Mouse (Mus musculus): ENCODE data around the gene Slc25a51. TPM values are rescaled to one million over a fixed set of nuclear protein-coding genes. Genes with fewer than 3 reads are reported as not detected.
"Not testable (repeated sequence)": the region's sequence is repeated elsewhere in the genome, so short reads cannot be mapped to it uniquely, and the experiment has no call there.

Gene Slc25a51
- total RNA-seq, 2 experiments from 2014 or later, result 103 to 107 TPM

DNA sequence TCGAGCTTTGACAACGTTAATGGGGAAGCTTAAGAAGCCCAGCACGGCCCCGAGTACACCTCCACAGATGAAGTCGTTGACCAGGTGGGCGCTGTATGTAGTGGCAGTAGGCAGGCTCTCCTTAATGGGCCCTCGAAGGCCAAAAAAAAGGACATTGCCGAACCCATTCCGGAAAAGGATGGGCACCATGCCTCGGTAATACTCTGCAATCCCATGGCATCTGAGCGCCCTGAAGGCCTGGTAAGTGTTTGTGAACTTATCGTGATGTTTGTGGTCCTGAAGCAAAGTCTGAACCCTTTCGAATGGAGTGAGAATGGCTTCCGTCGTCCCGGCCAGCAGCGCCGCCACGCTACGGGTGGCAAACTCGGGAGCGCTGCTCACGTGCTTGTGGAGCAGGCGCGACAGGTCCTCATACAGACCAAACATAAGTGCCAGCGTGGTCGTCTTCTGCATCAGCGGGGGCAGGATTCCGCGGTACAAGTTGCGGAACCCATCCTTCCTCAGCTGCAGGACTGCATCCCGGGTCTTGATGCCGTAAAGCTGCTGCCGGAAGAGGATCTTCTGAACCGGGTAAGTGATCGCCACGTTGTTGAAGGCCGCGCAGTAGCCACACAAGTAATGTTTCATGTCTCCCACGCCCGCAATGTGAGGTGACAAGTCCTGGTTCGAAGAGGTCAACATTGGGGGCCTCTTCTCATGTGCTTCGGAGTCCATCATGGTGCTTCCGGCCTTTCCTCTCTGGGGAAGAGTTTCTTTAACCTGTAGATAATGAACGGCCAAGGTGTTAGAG is 8.9 kb downstream of the Slc25a51 start:
- no peak for DNase-seq

- not testable (repeated sequence) for DNase-seq
These were observed 10.3 kb downstream of the Slc25a51 start for GRCm38 (mm10) chr4:45398315-45398714.

GRCm38 (mm10) chr4:45396211-45396610 is 12.4 kb downstream of the Slc25a51 start:
- DNase-seq, result not testable (repeated sequence)

- no peak for DNase-seq
These were observed 14.9 kb downstream of the Slc25a51 start for GRCm38 (mm10) chr4:45393658-45394057.

- no peak for DNase-seq
These were observed 15.6 kb downstream of the Slc25a51 start for GRCm38 (mm10) chr4:45392994-45393393.

DNA sequence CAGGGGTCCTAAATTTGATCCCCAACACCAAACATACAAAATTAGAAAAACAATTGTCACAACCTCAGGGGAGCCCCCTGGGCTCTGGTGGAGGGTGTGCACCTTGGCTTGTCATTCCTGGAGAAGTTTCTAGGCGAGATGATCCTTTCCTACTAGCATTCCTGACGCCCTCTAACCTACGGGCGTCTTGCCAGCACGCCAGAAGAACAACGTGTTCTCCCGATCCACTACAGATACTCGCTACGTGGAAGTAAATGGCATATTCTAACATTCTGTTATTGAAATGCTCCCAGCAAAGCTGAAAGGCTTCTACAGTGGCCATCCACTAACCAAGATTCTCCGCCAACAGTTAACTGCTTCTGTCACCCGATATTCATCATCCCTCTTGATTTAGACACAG is 16.0 kb downstream of the Slc25a51 start:
- no peak for DNase-seq

DNA sequence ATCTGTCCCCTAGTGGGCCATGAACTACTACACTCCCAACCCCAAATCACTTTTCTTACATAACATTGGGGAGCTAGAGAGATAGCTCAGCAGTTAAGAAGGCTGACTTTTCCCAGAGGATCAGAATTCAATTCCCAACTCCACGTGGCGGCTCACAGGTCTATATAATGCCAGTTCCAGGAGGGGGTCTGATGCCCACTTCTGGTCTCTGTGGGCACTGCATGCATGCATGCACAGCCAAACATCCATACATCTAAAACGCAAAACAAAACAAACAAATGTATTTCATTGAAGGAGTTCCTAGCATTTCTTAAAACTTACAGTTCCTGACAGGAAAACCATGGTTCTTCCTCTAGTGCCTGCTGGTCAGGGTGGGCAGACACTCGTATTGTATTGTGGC is 16.5 kb downstream of the Slc25a51 start:
- DNase-seq, result no peak

DNA sequence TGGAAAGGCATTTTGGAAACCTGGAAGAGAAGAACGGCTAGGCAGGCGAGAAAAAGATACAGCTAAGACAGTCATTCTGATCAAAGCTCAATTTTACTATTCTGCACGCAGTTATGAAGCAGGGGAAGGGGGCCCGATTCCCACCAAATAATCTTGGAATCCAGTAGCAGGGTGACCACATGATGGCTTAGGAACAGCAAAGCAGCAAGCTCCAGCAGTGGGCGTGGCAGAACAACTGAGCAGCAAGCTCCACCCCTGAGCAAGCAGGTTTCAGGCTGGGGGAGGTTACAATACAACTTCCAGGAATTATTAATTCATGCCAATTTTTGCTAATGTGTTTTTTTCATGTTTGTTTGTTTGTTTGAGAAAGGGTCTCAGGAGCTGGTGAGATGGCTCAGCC is 21.3 kb downstream of the Slc25a51 start:
- DNase-seq, result not testable (repeated sequence)

GRCm38 (mm10) chr4:45382133-45382532 is 26.4 kb downstream of the Slc25a51 start:
- not testable (repeated sequence) for DNase-seq

DNA sequence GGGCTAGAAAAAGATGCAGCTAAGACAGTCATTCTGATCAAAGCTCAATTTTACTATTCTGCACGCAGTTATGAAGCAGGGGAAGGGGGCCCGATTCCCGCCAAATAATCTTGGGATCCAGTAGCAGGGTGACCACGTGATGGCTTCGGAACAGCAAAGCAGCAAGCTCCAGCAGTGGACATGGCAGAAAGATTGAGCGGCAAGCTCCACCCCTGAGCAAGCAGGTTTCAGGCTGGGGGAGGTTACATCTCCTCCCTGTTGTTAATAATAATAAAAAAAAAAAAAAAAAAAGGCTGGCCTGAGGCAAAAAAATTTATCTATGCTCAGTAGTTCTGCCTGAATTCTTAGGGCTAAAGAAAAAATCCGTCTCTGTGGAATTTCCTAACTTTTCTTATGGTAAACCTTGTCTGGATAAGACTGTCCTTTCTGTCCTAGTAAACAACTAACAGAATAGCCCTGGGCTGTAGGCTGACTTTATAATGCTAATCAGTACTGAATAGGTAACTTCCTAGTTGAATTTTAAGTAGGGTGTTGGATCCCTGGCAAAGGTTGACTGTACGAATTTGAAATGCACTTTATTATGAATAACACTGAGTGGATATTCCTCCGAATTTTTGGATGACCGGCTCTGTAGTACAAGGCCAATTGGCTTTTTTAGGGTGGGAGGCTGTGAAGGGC is 27.5 kb downstream of the Slc25a51 start:
- not testable (repeated sequence) for DNase-seq

DNA sequence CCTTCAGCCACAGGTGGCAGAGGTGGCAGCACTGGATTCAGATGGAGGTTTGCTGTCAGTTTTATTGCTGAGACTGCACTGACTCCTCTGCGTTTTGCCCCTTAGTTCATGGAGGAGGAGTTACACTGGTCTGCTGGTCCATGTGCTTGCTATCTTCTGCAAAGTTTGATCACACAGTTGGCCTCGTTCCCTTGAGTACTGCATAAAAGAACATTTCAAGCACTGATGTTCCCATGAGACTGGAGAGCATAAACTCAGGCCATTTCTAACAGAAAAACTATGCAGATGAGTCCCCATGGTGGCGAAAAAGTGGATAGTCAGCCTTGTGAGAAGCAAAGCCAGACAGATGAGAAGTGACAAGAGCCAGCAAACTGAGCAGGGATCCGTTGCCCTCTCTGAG is 32.0 kb downstream of the Slc25a51 start:
- peak; percentile 29 to 46 for DNase-seq

DNA sequence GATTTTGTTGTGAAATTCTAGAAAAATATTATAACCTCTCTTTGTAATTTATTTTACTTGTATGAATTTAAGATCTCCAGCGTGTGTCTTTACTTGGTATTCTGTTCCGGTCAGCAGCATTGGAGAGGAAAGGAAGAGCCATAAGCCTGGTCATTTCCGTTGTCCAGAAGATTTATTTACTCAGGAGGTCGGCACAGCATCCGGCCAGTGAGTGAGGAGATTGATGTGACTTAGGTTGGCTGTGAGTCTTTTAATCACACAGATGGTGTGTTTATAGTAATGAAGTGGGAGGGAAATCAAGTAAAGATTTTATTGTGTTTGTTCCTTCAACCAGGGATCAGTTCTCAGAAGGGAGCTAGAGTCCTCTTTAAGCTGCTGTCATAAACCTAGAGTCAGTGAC is 33.7 kb downstream of the Slc25a51 start:
- DNase-seq, result no peak

GRCm38 (mm10) chr4:45371261-45371660 is 37.3 kb downstream of the Slc25a51 start:
- DNase-seq, result no peak

- no peak for DNase-seq
These were observed 51.9 kb downstream of the Slc25a51 start for GRCm38 (mm10) chr4:45356653-45357052.

Small RNA genes within 50 kb of the gene (microRNA-seq; reads per million reads assigned to microRNA genes)
- 0 reads per million in 2 experiments for gene Gm25692

Other genes starting within 250 kb of the Slc25a51 start
- under 1 TPM; 0.30 to 0.33 TPM for gene Frmpd1, start 223.9 kb downstream of the Slc25a51 start, total RNA-seq (2021)
- gene Trmt10b, start 111.6 kb downstream of the Slc25a51 start, total RNA-seq (2021), result 1 to 10 TPM; 5.2 to 6.0 TPM
- 10 to 100 TPM; 11.9 to 12.9 TPM for gene Dcaf10, start 66.7 kb downstream of the Slc25a51 start, total RNA-seq (2021)
- gene Exosc3, start 66.0 kb downstream of the Slc25a51 start, total RNA-seq (2021), result 10 to 100 TPM; 18.3 to 18.8 TPM
- 10 to 100 TPM; 32.5 to 45.3 TPM for gene Shb, start 123.7 kb upstream of the Slc25a51 start, total RNA-seq (2021)

Measured in heart, adult 18-20 months (tissue).